Mouse (Mus musculus): ENCODE data around the gene Klk15.
"Not testable (repeated sequence)": the region's sequence is repeated elsewhere in the genome, so short reads cannot be mapped to it uniquely, and the experiment has no call there.

Gene Klk15

DNA sequence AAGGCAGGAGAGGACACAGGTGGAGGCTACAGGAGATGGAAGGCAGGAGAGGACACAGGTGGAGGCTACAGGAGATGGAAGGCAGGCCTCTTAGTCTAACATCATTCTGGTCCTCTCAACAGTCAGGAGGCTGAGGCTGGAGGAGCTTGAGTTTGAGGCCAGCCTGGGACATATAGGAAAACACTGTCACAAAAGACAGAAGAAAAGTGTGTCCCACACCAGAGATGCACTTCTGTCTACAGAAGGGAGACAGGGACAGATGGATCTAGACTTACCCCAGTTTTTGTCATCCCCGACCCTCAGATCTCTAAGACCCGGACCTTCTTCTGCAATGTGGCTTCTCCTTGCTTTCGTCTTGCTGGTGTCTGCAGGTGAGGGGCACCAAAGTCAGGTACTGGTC lies at the start of gene Klk15:
Gene Klk15 (plus strand): TSS at position 301 of the 400 bp plus-strand sequence.
- no peak for DNase-seq (ENCODE audit: low read depth, low spot score)

DNA sequence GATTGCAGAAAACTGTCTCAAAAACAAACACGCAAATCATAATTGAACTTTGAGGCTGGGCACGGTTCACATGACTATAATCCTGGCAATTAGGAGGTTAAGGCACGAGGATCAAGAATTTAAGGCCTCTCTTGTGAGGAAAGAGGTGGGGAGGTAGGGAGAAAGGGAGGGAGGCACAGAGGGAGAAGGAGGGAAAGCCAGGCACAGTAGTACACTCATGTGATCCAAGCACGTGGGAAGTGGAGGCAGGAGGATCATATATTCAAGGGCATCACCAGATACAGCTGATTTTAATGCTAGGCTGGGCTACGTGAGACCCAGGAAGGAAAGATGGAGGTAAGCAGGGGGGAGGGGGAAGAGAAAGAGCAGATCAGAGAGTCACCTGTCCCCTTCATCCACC lies 42.2 kb upstream of the Klk15 start:
- no peak for DNase-seq (ENCODE audit: low read depth, low spot score)

DNA sequence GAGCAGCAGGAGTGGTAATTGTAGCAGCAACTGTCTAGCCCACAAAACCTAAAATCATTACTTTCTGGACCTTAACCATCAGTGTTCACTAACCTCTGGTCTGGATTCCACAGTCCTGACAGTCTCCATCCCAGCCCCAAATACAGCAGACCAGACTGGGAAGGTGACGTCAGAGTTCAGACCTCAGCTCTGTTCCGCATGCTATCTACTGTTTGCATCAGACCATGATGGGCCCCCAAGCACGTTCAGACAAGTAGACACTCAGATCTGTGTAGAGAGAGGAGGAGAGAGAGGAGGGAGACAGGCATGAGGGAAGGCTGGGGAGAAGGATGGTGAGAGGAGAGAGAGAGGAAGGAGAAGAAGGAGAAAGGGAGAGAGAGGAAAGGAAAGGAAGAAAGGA lies 41.8 kb upstream of the Klk15 start:
- no peak for DNase-seq (ENCODE audit: low read depth, low spot score)

DNA sequence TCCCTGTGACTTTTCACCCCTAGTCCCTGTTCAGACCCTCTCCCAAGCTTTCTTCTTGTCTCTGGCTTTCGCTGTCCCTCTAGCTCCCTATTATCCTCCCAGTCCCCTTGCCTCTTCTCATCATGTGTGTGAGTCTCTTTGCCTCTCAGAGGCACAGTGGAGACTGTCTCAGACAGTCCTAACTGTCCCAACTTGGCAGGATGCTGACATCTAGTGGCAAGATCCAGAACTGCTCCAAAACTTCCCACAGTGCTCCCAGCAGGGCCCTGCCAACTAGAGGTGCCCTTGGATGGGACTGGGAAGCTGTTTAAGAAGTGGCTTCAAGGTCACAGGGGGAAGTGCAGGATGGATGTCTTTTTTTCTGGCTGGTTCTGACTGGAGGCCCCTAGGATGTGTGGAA lies 38.7 kb upstream of the Klk15 start:
- peak; percentile 65 for DNase-seq (ENCODE audit: low read depth, low spot score)

DNA sequence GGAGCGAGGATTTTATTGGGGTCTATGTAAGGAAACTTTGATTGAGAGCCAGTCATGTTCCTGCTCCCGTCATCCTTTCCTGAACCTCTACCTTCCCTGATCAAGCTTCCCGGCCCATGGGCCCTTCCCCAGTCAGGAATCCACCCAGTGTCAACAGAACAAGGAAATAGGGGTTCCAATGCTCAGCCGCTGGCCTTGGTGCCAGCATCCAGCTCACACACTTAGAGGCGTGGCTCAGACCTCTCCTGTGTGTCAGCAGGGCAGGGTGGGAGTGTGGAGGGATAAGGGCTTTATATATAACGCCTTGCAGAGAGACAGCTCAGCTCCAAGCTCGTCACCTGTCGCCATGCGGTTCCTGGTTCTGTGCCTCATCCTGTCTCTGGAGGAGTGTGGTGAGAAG lies 18.7 kb upstream of the Klk15 start:
- no peak for DNase-seq (ENCODE audit: low read depth, low spot score)

DNA sequence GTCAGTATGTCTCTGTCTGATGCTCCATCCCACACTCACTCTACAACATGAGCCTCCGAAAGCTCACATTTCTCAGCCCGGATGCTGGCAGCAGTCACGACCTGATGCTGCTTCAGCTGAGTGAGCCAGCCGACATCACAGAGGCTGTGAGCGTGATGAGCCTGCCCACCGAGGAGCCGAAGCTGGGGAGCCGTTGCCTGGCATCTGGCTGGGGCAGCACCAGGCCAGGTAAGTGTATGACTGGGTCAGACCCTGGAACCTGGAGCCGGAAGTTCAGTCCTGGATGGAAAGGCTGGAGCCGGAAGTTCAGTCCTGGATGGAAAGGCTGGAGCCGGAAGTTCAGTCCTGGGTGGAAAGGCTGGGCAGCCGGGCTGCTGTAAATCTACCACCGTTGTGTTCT lies 15.1 kb upstream of the Klk15 start:
- no peak for DNase-seq (ENCODE audit: low read depth, low spot score)

DNA sequence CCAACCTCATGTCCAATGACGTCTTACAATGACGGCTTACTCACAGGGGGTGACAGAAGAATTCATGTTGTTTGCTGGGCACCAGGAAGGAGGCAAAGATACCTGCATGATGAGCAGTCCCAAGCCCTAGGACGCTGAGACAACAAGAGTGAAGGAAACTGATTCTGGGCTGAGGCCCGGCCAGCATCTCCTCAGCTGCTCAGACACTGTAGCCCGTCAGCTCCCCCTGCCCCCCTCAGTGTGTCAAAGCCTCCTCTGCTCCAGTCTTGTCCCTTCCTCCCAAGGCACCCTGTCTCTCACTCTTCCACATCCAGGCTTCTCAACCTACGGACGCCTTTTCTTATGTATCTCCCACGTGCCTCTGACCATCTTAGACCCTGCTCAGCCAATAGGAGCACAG lies 14.7 kb upstream of the Klk15 start:
- DNase-seq (ENCODE audit: low read depth, low spot score) = no peak

DNA sequence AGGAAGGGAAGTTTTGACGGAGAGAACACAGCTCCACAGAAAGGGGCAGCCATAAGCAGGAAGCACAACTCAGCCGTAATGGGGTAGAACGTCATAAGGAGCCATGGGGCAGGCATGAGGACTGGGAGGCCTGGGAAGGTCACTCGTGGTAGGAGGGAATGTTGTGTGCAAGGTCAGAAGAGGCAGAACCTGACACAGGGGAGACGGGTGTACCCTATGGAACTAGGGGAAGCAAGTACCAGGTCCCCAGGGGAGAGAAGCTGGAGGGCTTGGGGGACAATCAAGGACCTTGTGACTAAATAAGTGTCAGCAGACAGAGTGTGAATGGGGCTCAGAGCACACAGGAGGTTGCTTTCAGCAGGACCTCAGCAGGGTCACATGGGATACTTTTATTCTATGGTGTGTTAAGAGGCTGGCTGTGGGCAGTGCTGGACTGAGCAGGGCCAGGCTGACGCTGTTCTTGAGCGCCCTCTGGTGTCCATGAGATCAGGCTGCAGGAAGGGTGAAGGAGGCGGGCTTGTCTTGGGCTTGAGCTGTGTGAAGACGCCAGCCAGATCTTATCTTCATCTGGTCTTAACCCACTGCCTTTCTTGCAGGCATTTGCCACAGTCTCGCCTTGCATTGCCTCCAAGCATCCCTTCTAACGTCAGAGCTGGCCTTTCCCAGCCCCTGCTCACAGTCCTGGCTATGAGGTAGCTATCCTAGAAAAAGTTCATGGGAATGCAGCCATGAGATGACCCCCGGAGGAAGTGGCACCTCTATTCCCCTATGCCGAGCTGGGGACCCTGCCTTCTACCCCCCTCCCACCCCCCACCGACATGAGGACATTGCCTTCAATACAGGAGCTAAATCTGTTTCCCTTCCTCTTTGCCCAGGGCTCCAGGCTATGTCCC lies 13.7 kb upstream of the Klk15 start:
- no peak for DNase-seq (ENCODE audit: low read depth, low spot score)

DNA sequence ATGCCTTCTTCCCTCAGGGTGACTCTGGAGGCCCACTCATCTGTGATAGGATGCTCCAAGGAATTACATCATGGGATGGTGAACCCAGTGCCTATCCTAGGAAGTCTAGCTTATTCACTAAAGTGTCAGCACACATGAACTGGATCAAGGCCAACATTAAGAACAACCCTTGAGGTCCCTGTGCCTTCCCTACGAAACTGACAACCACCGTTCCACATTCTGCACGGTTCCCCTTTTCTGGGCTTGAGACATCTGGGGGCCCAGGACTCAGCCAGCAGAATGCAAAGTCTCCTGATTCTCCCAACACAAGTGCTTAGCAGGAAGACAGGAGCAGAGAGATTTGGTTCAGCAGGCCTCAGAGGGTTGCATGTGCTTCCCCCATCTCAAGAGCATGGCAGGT lies 13.0 kb upstream of the Klk15 start:
- DNase-seq (ENCODE audit: low read depth, low spot score) = no peak

DNA sequence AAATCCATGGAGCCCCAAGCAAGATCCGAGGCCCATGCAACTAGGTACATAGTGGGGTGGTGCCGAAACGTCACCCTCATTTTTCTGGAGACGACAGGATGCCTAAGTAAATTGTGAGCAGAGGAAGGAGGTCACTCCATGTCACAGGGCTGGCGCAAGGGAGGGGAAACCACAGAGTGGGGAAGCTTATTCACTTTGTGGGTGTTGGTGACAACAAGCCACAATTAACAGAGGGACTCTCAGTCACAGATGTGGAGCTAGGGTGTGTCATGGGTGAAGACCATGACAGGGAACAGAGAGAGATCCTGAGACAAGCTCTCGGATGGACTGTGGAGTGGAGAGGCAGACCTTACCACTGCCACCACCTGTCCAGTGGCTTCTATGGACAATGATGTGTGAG lies 12.5 kb upstream of the Klk15 start:
- DNase-seq (ENCODE audit: low read depth, low spot score) = no peak

DNA sequence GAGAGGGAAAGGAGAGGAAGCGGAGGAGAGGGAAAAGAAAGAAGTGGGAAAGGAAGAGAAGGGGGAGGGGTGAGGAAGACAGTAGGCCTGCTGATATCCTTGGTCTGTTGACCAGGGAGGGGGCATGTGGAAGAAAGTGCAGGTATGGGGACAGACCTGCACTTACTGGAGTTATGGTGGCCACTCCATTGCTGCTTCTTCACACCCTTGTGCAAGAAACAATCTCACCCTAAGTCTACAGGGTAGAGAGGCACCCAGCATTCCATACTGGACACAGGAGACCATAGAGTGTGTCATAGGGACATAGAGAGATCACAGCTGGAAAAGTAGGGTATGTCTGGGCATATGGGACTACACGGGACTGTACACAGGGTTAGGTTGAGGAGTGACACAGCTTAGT lies 11.6 kb upstream of the Klk15 start:
- no peak for DNase-seq (ENCODE audit: low read depth, low spot score)

DNA sequence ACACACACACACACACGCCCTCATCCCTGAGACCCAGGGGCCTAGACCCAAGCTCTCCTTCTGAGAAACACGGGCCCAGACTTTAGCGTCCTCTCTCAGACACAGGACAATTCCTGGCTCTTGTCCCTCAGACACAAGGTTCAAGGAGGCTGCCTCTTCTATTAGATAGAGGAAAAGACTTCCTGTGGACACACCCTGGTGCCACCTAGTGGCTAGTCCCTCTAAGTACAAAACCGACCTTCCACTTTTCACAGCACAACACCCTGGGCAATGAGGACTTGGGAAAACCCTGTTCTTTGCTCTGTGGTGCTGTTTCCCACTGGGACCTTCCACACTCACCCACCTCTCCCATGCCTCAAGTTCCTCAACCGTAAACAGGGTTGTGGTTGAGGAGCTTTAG lies 7.6 kb upstream of the Klk15 start:
- peak; percentile 28 for DNase-seq (ENCODE audit: low read depth, low spot score)

DNA sequence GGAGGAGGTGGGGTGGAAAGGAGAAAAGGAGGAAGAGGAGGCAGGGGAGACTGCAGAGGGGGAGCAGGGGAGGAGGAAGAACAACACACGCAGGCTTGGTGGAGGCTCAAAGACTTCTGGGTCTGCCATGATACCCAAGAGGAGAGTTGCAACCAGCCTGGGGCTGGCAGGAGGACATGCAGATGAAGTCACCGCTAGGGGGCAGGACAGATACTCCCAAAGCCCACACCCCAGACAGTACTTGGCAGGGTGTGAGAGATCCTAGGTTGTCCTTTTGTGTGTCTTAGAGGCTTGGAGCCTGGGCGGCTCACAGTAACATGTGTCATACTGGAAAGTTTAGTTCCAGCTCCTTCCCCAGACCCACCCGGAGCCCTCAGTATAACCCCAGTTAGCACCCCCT lies 5.0 kb upstream of the Klk15 start:
- peak; percentile 24 for DNase-seq (ENCODE audit: low read depth, low spot score)

DNA sequence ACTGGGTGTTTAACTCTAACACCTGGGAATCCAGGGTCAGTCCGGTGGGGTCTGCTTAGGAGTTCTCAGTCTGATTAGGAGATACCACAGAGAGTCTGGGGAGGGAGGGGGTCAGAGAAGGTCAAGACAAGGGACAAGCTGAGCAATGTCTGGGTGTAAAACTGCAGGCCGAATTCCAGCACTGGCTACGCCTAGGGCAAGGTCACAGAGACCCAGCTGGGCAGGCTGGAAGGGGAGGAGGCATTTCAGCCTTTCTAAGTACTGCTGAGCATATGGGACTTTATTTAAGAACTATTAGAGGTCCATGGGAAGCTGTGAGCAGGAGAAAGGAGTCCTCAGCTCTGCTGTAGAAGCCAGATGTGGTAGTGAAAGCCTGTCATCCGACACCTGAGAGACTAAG lies 1.2 kb upstream of the Klk15 start:
- no peak for DNase-seq (ENCODE audit: low read depth, low spot score)

DNA sequence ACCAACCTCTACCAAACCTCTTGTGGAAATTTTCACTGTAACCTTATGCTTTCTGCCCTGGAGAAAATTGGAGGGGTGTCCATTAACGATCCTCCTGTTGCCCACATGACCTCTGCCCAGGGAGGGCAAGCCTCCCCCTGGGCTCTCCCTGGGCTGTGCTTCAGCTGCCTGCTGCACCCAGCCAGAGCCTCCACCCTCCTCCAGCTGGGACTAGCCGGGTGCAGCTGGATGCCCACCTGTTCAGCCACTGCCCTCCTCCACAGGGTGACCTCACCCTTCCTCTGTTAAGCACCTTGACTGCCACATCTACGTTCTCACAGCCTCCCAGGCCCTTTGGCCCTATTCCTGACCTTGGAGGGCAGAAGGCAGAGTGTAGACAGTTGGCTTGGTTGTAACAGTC lies 1.2 kb downstream of the Klk15 start:
- DNase-seq (ENCODE audit: low read depth, low spot score) = no peak

DNA sequence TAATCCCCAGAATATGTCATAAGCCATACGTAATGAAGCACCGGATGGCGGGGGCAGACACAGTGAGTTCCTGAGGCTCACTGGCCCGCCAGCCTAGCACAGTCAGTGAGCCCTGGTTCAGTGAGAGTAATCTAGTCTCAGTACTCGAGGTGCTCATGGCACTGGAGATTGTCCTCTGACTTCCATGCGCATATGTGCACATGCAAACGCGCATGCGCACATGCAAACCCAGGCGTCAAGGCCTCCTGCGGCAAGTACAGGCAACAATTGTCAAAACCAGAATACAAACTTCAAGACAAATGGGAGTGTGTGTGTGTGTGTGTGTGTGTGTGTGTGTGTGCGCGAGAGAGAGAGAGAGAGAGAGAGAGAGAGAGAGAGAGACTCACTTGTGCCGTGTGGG lies 3.0 kb downstream of the Klk15 start:
- no peak for DNase-seq (ENCODE audit: low read depth, low spot score)

DNA sequence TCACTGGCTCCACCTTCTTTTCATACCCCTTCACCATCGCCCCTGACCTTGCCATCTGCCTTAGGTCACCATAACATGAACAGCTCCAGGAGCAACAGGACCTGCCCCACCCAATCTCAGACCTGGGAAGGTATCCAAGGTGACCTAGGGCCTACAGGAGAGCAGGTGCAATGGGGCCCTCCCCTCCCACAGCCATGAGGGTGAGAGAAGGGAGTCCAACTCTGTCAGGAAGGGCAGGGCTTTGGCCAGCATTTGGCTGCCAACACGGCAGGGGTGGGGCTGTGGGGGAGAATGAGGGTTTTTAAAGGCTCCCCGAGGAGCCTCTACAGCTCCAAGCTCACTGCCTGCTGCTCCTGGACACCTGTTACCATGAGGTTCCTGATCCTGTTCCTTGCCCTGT lies 8.8 kb downstream of the Klk15 start:
- not testable (repeated sequence) for DNase-seq (ENCODE audit: low read depth, low spot score)

DNA sequence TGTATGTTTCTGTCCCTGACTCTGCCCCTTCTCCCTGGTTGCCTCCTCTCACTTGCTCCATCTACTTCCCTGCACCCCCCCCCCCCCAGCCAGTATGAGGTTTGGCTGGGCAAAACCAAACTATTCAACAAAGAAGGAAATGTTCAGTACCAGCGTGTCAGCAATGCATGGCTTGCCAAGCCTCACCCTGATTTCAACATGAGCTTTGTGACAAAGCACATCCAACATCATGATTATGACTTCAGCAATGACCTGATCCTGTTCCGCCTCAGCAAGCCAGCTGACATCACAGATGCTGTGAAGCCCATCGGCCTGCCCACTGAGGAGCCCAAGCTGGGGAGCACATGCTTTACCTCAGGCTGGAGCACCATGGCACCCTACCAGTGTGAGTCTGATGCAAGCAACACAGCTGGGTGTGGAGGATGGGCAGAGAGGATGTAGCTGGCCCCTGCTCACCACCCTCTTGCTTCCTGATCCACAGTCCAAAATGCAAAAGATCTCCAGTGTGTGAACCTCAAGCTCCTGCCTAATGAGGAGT lies 11.3 kb downstream of the Klk15 start:
- DNase-seq (ENCODE audit: low read depth, low spot score) = no peak

DNA sequence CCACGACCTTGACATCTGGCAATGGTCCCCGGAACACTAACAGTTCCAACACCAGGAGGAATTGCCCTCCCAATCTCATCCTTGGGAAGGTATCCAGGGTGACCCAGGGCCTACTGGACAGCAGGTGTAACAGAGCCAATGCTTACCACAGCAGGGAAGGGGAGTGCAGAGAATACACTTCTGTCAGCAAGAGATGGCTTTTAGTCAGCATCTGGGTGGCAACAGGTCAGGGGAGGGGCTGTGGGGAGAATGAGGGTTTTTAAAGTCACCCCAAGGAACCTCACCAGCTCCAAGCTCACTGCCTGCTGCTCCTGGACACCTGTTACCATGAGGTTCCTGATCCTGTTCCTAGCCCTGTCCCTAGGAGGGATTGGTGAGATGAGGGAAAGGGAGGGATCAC lies 16.8 kb downstream of the Klk15 start, which contains the start of gene Klk1b8:
Gene Klk1b8 (plus strand): TSS at position 301 of the 400 bp plus-strand sequence.
- no peak for DNase-seq (ENCODE audit: low read depth, low spot score)

DNA sequence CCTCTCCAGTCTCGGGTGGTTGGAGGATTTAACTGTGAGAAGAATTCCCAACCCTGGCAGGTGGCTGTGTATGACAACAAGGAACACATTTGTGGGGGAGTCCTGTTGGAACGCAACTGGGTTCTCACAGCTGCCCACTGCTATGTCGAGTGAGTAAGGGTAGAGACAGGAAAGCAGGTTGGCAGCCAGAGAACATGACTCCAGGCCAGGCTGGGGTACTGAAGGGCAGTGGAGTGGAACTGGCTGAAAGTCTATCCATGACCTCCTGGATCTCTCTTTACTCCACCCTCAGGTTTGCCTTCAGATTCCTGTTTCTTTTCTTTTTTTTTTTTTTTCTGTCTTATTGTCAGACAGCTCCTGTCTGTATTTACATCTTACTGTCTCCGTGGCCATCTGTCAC lies 19.2 kb downstream of the Klk15 start:
- no peak for DNase-seq (ENCODE audit: low read depth, low spot score)

DNA sequence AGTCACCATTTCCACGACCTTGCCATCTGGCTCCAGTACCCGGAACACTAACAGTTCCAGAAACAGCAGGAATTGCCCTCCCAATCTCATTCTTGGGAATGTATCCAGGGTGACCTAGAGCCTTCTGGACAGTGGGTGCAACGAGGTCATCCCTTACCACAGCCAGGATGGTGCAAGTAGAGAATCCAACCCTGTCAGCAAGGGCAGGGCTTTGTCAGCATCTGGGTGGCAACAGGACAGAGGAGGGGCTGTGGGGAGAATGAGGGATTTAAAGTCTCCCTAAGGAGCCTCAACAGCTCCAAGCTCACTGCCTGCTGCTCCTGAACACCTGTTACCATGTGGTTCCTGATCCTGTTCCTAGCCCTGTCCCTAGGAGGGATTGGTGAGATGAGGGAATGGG lies 32.9 kb downstream of the Klk15 start, which contains the start of gene Klk1b1:
Gene Klk1b1 (plus strand): TSS at position 301 of the 400 bp plus-strand sequence.
- no peak for DNase-seq (ENCODE audit: low read depth, low spot score)

DNA sequence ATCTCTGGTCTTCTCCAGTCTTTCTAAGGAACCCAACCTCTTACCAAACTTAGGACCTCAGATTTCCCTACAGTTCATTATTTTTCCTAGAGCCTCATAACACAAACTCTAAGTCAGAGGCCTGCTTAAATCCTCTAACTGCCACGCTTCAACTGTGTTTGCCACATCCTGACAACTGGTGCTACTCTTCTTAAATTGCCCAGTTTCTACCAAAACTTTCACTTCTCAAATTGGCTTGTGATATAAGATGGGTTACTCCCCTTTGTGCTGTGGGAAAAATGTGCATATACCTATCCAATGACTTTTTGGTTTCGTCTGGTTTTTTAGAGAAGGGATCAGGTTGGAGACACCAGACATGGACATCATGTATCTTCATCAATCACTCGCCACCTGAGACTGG lies 33.5 kb downstream of the Klk15 start:
- no peak for DNase-seq (ENCODE audit: low read depth, low spot score)

DNA sequence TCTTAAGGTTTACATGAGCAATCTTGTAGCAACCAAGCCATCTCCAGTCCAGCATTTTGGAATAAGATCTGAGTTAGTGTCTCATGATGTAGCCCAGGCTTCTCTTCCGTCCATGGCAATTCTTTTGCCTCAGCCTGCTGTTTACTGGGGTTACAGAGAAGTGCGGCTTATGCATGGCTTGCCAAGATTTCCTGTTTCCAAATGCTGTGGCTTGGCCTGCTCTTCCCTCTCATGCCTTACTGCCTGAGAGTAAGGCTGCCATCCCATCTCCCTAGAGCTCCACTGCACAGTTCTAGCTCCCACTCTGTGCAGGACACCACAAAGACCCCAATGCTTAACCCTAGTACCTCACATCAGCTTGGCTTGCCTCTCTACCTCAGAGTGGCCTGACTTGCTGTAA lies 34.1 kb downstream of the Klk15 start:
- DNase-seq (ENCODE audit: low read depth, low spot score) = no peak

Measured in WW6 (cell line).